Mouse (Mus musculus): ENCODE measurements around the gene Ttll11. TPM values are rescaled to one million over a fixed set of nuclear protein-coding genes. Genes with fewer than 3 reads are reported as not detected.

Ttll11 gene
- polyA plus RNA-seq, 1 experiment from 2014 or later, result 0.34 TPM

GRCm38 (mm10) chr2:35899712-35900111 lies 80.0 kb downstream of the Ttll11 start:
- Histone ChIP-seq H3K4me3 (replicated peaks; ENCODE audit: low read length) (no peak overlapping the region), H3K9me3 (replicated peaks; ENCODE audit: control insufficient read depth, low read length) (no peaks in the 10 kb centered on the region), H3K27ac (ENCODE audit: low read length) (no peak overlapping the region), H3K9ac (ENCODE audit: low read length) (no peak overlapping the region), H3K4me1 (ENCODE audit: control insufficient read depth, insufficient read depth, low read length) (no peaks in the 10 kb centered on the region), H3K36me3 (ENCODE audit: control insufficient read depth, insufficient read depth, low read length) (no peaks in the 10 kb centered on the region), H3K4me2 (ENCODE audit: low read depth, low read length) (no peak overlapping the region), H3K27me3 (ENCODE audit: control insufficient read depth, insufficient read depth, low read length) (no peaks in the 10 kb centered on the region)
- 95% methylated on average over 3 of the region's 3 CpGs for WGBS
- no peak for ATAC-seq (ENCODE audit: insufficient read depth, low FRiP score)

DNA sequence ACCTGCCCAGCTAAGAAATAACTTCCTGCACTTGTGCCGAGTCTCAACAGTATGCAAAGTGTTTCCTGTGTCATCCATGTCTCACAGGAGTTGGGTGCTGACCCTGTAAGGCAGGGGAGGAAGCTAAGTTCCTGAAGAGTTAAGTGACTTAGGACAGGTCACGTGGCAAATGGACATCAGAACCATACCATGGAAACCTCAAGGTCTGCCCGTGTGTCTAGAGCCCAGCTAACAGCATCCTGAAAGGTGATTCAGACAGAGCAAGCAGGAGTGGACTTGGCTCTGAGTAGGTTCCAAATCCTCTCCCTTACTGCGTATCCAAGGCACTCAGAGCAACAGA lies 80.6 kb downstream of the Ttll11 start:
- WGBS, result 72% methylated on average over 4 of the region's 4 CpGs
- no peaks in the 10 kb centered on the region for H3K27me3 ChIP-seq (ENCODE audit: control insufficient read depth, insufficient read depth, low read length)
- no peaks in the 10 kb centered on the region for H3K9me3 ChIP-seq (replicated peaks; ENCODE audit: control insufficient read depth, low read length)
- H3K27ac ChIP-seq (ENCODE audit: low read length), result no peak overlapping the region
- no peak for ATAC-seq (ENCODE audit: insufficient read depth, low FRiP score)
- no peak overlapping the region for H3K4me3 ChIP-seq (replicated peaks; ENCODE audit: low read length)
- H3K36me3 ChIP-seq (ENCODE audit: control insufficient read depth, insufficient read depth, low read length), result no peaks in the 10 kb centered on the region
- no peaks in the 10 kb centered on the region for H3K4me1 ChIP-seq (ENCODE audit: control insufficient read depth, insufficient read depth, low read length)
- no peak overlapping the region for H3K4me2 ChIP-seq (ENCODE audit: low read depth, low read length)
- H3K9ac ChIP-seq (ENCODE audit: low read length), result no peak overlapping the region

DNA sequence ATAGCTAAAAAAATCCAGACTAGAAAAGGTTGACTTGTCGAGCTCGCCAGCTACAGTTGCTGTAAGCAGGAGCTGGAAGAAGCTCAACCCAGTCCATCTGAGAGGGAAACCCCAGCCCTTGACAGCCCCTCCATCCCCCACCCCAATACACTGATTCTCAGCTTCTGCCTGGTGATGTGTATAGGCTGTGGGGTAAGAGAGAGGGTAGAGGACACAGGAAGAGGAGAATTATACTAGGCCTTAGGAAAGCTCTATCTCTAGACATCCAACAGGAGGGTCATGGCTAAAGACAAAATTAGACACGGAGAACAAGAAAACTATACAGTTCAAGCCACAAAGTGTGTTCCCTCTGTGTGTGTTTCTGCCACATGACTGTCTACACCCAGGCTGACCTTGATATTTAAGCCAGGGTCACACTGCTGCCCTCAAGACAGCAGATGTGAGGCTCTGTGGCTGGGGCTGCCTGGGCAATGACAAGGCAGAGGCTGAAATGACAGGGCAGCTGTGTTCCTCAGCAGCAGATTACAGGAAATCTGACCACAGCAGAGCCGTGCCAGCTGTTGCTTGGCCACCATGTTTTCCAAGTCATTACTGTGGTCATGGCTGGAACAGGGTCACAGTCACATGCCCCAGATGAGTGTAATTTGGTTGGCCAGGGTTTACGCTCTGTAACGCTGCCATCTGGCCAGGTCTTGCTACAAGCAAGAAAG lies 81.1 kb downstream of the Ttll11 start:
- Histone ChIP-seq H3K4me1 (ENCODE audit: control insufficient read depth, insufficient read depth, low read length) (no peaks in the 10 kb centered on the region), H3K36me3 (ENCODE audit: control insufficient read depth, insufficient read depth, low read length) (no peaks in the 10 kb centered on the region), H3K4me2 (ENCODE audit: low read depth, low read length) (no peak overlapping the region), H3K9ac (ENCODE audit: low read length) (no peak overlapping the region), H3K9me3 (replicated peaks; ENCODE audit: control insufficient read depth, low read length) (no peaks in the 10 kb centered on the region), H3K27me3 (ENCODE audit: control insufficient read depth, insufficient read depth, low read length) (no peaks in the 10 kb centered on the region), H3K27ac (ENCODE audit: low read length) (no peak overlapping the region), H3K4me3 (replicated peaks; ENCODE audit: low read length) (no peak overlapping the region)
- WGBS, result 67% methylated on average over 6 of the region's 6 CpGs
- no peak for ATAC-seq (ENCODE audit: insufficient read depth, low FRiP score)

DNA sequence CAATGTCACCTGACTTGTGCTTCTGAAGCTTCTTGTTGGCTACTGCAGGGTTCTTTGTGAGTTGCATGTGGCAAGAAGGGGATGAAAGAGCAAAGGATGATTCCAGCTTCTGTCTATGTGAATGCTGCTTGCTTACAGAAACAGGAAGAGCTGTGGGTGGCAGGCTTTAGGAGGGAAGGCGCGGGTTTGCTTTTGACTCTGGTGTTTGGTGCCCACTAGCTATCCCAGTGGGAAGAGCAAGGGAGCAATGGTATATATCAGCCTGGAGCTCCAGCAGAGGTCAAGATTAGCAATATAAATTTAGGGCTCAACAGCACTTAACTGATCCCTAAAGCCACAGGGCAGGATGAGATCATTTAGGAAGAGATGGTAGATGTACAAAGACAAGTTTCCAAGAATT lies 82.6 kb downstream of the Ttll11 start:
- 88% methylated on average over 2 of the region's 2 CpGs for WGBS
- Histone ChIP-seq H3K9me3 (replicated peaks; ENCODE audit: control insufficient read depth, low read length) (no peaks in the 10 kb centered on the region), H3K4me3 (replicated peaks; ENCODE audit: low read length) (no peak overlapping the region), H3K4me2 (ENCODE audit: low read depth, low read length) (no peak overlapping the region), H3K27ac (ENCODE audit: low read length) (no peak overlapping the region), H3K4me1 (ENCODE audit: control insufficient read depth, insufficient read depth, low read length) (no peaks in the 10 kb centered on the region), H3K9ac (ENCODE audit: low read length) (no peak overlapping the region), H3K36me3 (ENCODE audit: control insufficient read depth, insufficient read depth, low read length) (no peaks in the 10 kb centered on the region), H3K27me3 (ENCODE audit: control insufficient read depth, insufficient read depth, low read length) (no peaks in the 10 kb centered on the region)
- ATAC-seq (ENCODE audit: insufficient read depth, low FRiP score), result no peak

DNA sequence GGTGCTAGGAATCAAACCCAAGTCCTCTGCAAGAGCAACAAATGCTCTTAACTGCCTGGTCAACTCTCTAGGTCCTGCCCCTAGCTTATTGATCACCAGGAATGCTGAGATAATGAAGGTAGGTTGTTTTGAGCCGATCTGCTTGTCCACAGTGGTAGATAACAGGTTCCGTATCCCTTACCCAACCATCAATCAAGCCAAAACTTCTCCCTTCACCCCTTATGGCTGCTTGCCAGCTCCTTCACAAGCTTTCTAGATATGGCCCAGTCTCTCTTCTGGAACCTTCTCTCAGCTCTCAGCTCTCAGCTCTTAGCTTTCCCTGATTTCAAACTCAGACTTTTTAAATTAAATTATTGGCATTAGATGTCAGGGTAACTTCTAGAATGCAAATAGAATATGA lies 85.2 kb downstream of the Ttll11 start:
- Histone ChIP-seq H3K4me1 (ENCODE audit: control insufficient read depth, insufficient read depth, low read length) (no peaks in the 10 kb centered on the region), H3K36me3 (ENCODE audit: control insufficient read depth, insufficient read depth, low read length) (no peaks in the 10 kb centered on the region), H3K4me3 (replicated peaks; ENCODE audit: low read length) (no peak overlapping the region), H3K27me3 (ENCODE audit: control insufficient read depth, insufficient read depth, low read length) (no peaks in the 10 kb centered on the region), H3K9ac (ENCODE audit: low read length) (no peak overlapping the region), H3K27ac (ENCODE audit: low read length) (no peak overlapping the region), H3K9me3 (replicated peaks; ENCODE audit: control insufficient read depth, low read length) (no peaks in the 10 kb centered on the region), H3K4me2 (ENCODE audit: low read depth, low read length) (no peak overlapping the region)
- WGBS, result 54% methylated on average over 2 of the region's 2 CpGs
- ATAC-seq (ENCODE audit: insufficient read depth, low FRiP score), result no peak

DNA sequence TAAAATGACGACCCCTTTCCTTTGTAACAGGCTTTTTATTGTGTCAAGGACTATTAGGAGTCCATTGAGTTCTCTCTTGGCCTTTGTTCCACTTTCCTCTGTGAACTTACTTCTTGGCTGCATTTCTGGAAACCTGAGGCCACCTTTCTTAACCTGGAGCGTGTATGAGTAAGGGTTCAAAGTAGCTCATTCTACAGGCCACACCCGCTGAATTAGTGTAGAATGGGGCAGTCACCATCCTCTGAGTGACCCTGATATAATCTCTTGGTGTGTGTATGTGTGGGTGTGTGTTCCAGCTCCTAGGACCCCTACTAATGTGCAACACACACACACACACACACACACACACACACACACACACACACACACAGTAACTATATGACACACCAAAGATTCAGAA lies 89.1 kb downstream of the Ttll11 start:
- no peak overlapping the region for H3K4me3 ChIP-seq (replicated peaks; ENCODE audit: low read length)
- H3K36me3 ChIP-seq (ENCODE audit: control insufficient read depth, insufficient read depth, low read length), result no peaks in the 10 kb centered on the region
- no peak overlapping the region for H3K4me2 ChIP-seq (ENCODE audit: low read depth, low read length)
- ATAC-seq (ENCODE audit: insufficient read depth, low FRiP score), result peak; percentile 53; the same call in 1 of the 2 replicates
- H3K27ac ChIP-seq (ENCODE audit: low read length), result no peak overlapping the region
- H3K4me1 ChIP-seq (ENCODE audit: control insufficient read depth, insufficient read depth, low read length), result no peaks in the 10 kb centered on the region
- H3K27me3 ChIP-seq (ENCODE audit: control insufficient read depth, insufficient read depth, low read length), result no peaks in the 10 kb centered on the region
- no peak overlapping the region for H3K9ac ChIP-seq (ENCODE audit: low read length)
- H3K9me3 ChIP-seq (replicated peaks; ENCODE audit: control insufficient read depth, low read length), result no peaks in the 10 kb centered on the region
- WGBS, result 81% methylated on average over 3 of the region's 3 CpGs

DNA sequence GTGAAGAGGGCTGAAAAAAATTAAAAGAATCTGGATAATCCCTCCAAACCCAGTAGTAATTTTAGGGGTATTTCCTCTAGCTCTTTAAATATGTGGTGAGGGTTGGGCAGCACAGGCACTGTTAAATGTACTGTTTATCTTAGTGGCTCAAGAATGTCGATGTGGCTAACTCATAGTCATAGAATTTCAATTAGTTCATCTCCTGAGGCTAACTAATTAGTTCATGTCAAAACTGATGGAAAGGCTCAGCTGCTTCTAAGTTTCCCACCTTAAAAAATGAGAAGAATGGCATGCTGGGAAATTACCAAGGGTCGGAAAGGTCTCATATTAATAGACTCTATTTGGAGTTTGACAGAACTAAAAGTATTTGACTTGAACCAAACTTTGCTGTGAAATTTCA lies 89.9 kb downstream of the Ttll11 start:
- H3K4me1 ChIP-seq (ENCODE audit: control insufficient read depth, insufficient read depth, low read length), result no peaks in the 10 kb centered on the region
- H3K4me2 ChIP-seq (ENCODE audit: low read depth, low read length), result no peak overlapping the region
- no peak overlapping the region for H3K27ac ChIP-seq (ENCODE audit: low read length)
- no peak overlapping the region for H3K4me3 ChIP-seq (replicated peaks; ENCODE audit: low read length)
- no peaks in the 10 kb centered on the region for H3K36me3 ChIP-seq (ENCODE audit: control insufficient read depth, insufficient read depth, low read length)
- no peak for ATAC-seq (ENCODE audit: insufficient read depth, low FRiP score)
- 50% methylated on average over 2 of the region's 2 CpGs for WGBS
- no peaks in the 10 kb centered on the region for H3K27me3 ChIP-seq (ENCODE audit: control insufficient read depth, insufficient read depth, low read length)
- no peak overlapping the region for H3K9ac ChIP-seq (ENCODE audit: low read length)
- H3K9me3 ChIP-seq (replicated peaks; ENCODE audit: control insufficient read depth, low read length), result no peaks in the 10 kb centered on the region

DNA sequence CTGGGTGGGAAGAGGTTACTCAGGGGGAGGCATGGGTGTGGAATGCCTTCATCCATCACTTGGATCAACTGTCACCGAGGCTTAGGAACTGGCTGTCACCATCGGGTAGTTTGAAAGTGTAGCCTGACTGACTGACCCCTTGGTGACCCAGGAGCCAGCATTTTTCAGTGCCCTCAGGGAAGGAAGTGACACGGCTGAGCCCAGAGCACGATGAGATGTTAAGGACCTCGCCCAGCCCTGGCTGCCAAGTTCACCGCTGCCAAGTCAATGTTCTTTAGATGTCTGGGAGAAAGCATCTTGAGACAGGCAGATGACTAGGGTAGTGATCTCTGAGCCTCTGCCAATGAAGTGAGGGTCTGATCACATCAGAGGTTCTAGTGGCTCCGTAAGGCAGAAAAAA lies 95.4 kb downstream of the Ttll11 start:
- H3K4me3 ChIP-seq (replicated peaks; ENCODE audit: low read length), result no peak overlapping the region
- no peaks in the 10 kb centered on the region for H3K27me3 ChIP-seq (ENCODE audit: control insufficient read depth, insufficient read depth, low read length)
- whole genome bisulfite sequencing, result 29% methylated on average over 7 of the region's 7 CpGs
- H3K36me3 ChIP-seq (ENCODE audit: control insufficient read depth, insufficient read depth, low read length), result no peaks in the 10 kb centered on the region
- no peak overlapping the region for H3K9ac ChIP-seq (ENCODE audit: low read length)
- H3K4me1 ChIP-seq (ENCODE audit: control insufficient read depth, insufficient read depth, low read length), result peaks cover 7% of the 10 kb centered on the region; the same call in 1 of the 2 replicates
- H3K4me2 ChIP-seq (ENCODE audit: low read depth, low read length), result no peak overlapping the region
- no peak for ATAC-seq (ENCODE audit: insufficient read depth, low FRiP score)
- no peaks in the 10 kb centered on the region for H3K9me3 ChIP-seq (replicated peaks; ENCODE audit: control insufficient read depth, low read length)
- no peak overlapping the region for H3K27ac ChIP-seq (ENCODE audit: low read length)

- 43% methylated on average over 9 of the region's 9 CpGs for WGBS
- H3K9ac ChIP-seq (ENCODE audit: low read length), result no peak overlapping the region
- ATAC-seq (ENCODE audit: insufficient read depth, low FRiP score), result no peak
- H3K27me3 ChIP-seq (ENCODE audit: control insufficient read depth, insufficient read depth, low read length), result no peaks in the 10 kb centered on the region
- H3K36me3 ChIP-seq (ENCODE audit: control insufficient read depth, insufficient read depth, low read length), result no peaks in the 10 kb centered on the region
- H3K9me3 ChIP-seq (replicated peaks; ENCODE audit: control insufficient read depth, low read length), result no peaks in the 10 kb centered on the region
- no peak overlapping the region for H3K4me3 ChIP-seq (replicated peaks; ENCODE audit: low read length)
- peaks cover 7% of the 10 kb centered on the region; the same call in 1 of the 2 replicates for H3K4me1 ChIP-seq (ENCODE audit: control insufficient read depth, insufficient read depth, low read length)
- no peak overlapping the region for H3K4me2 ChIP-seq (ENCODE audit: low read depth, low read length)
- no peak overlapping the region for H3K27ac ChIP-seq (ENCODE audit: low read length)
Observed at GRCm38 (mm10) chr2:35882336-35882987, 97.3 kb downstream of the Ttll11 start.
